ENCODE assay signal across 28 mouse cellular contexts in the genomic region with DNA sequence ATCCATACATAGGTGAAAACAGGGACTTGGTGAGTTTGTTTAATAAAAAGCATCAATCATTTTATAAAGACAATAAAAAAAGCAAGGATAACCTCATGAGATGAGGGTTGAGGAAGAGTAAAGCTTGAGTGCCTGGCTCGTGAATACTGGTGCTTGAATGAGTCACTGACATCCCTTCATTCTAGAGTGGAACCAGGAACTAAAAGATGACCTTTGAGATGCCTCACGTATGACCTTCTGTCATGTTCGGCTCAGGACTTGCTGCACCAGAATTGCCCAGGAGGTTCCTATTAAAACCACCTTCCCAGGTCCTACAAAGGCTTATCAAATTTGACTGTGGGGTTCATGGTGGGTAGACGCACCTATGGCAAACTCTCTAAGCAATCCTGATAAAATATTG.
"Had no signal": no experiment of that assay in that cellular context is flagged by ENCODE, and none has a peak within 500 bp of the region (broad histone marks: within the 10 kb centered on the region; RNA-seq: fewer than 3 reads in every experiment).

No protein-coding gene starts in this region.

- H3K36me3 ChIP-seq: heart, embryonic 10.5 days; heart, embryonic 12.5 days; heart, embryonic 13.5 days; heart, embryonic 15.5 days; hindbrain, embryonic 10.5 days; hindbrain, embryonic 12.5 days; hindbrain, embryonic 13.5 days; hindbrain, embryonic 15.5 days; intestine, embryonic 15.5 days; kidney, embryonic 15.5 days had no signal

- H3K4me3 ChIP-seq: heart, embryonic 10.5 days; heart, embryonic 12.5 days; heart, embryonic 13.5 days; heart, embryonic 15.5 days; hindbrain, embryonic 10.5 days; hindbrain, embryonic 12.5 days; hindbrain, embryonic 13.5 days; hindbrain, embryonic 15.5 days; intestine, embryonic 15.5 days; kidney, embryonic 15.5 days; layer of hippocampus, adult 2 months; left cerebral cortex, adult 2 months had no signal

- ATAC-seq: hindbrain, embryonic 16.5 days; hindbrain, postnatal 0 days; inflammation-experienced regulatory T-cells, adult 6 months; intestine, embryonic 15.5 days; intestine, embryonic 16.5 days; intestine, postnatal 0 days had no signal

- H3K4me2 ChIP-seq: heart, embryonic 11.5 days; heart, embryonic 12.5 days; heart, embryonic 13.5 days; heart, embryonic 15.5 days; hindbrain, embryonic 12.5 days; hindbrain, embryonic 13.5 days; hindbrain, embryonic 14.5 days; hindbrain, embryonic 15.5 days; intestine, embryonic 15.5 days; kidney, embryonic 15.5 days had no signal

- DNase-seq: kidney, adult 11 months; kidney, adult 18-20 months; kidney, adult 2 months; kidney, adult 8-10 months; kidney, adult 9 months; kidney, postnatal 25 days; layer of hippocampus, adult 9-11 months; layer of hippocampus, postnatal 36 days had no signal

- H3K27me3 ChIP-seq: heart, embryonic 12.5 days; heart, embryonic 13.5 days; heart, embryonic 15.5 days; hindbrain, embryonic 12.5 days; hindbrain, embryonic 13.5 days; hindbrain, embryonic 15.5 days; intestine, embryonic 15.5 days; kidney, embryonic 15.5 days had no signal

- H3K9ac ChIP-seq: heart, embryonic 12.5 days; heart, embryonic 13.5 days; heart, embryonic 15.5 days; hindbrain, embryonic 12.5 days; hindbrain, embryonic 13.5 days; hindbrain, embryonic 14.5 days; hindbrain, embryonic 15.5 days; intestine, embryonic 15.5 days; kidney, embryonic 15.5 days had no signal

- H3K4me1 ChIP-seq: heart, embryonic 10.5 days; heart, embryonic 12.5 days; heart, embryonic 13.5 days; heart, embryonic 15.5 days; hindbrain, embryonic 10.5 days; hindbrain, embryonic 12.5 days; hindbrain, embryonic 13.5 days; hindbrain, embryonic 15.5 days; intestine, embryonic 15.5 days had no signal

- H3K9me3 ChIP-seq: heart, embryonic 10.5 days; heart, embryonic 12.5 days; heart, embryonic 13.5 days; heart, embryonic 15.5 days; hindbrain, embryonic 10.5 days; hindbrain, embryonic 12.5 days; hindbrain, embryonic 13.5 days; hindbrain, embryonic 15.5 days; intestine, embryonic 15.5 days; kidney, embryonic 15.5 days had no signal

- H3K27ac ChIP-seq: heart, embryonic 10.5 days; heart, embryonic 13.5 days; heart, embryonic 15.5 days; hindbrain, embryonic 10.5 days; hindbrain, embryonic 12.5 days; hindbrain, embryonic 13.5 days; hindbrain, embryonic 14.5 days; hindbrain, embryonic 15.5 days; hindbrain, postnatal 0 days; intestine, embryonic 15.5 days; kidney, embryonic 15.5 days; kidney, postnatal 0 days; layer of hippocampus, adult 2 months; left cerebral cortex, adult 2 months had no signal
